Mouse (Mus musculus) lung, postnatal 4 days (tissue): Measurements from ENCODE around the gene Nat8f3.
"Not testable (repeated sequence)": the region's sequence is repeated elsewhere in the genome, so short reads cannot be mapped to it uniquely, and the experiment has no call there.

Experiments
- DNase-seq, 2 experiments: peaks; one replicate each; pipeline ENCODE4 v3.0.0; 2021

The Nat8f3 gene

GRCm38 (mm10) chr6:85765532-85765931, at the start of gene Nat8f3:
Gene Nat8f3 (minus strand): TSS chr6:85765754.
- DNase-seq = peak; percentile 19 to 32

- no peak for DNase-seq
Observed at GRCm38 (mm10) chr6:85813339-85813738, 47.8 kb upstream of the Nat8f3 start.

GRCm38 (mm10) chr6:85810942-85811537, 45.5 kb upstream of the Nat8f3 start:
- not testable (repeated sequence) for DNase-seq

- DNase-seq = not testable (repeated sequence)
Observed at GRCm38 (mm10) chr6:85810514-85810913, 45.0 kb upstream of the Nat8f3 start.

GRCm38 (mm10) chr6:85809784-85810183, 44.2 kb upstream of the Nat8f3 start:
- DNase-seq = not testable (repeated sequence)

- DNase-seq = peak; percentile 9 to 32
Observed at GRCm38 (mm10) chr6:85803180-85803579, 37.6 kb upstream of the Nat8f3 start.

- DNase-seq = not testable (repeated sequence)
Observed at GRCm38 (mm10) chr6:85763127-85764070, 2.2 kb downstream of the Nat8f3 start.

- DNase-seq = not testable (repeated sequence)
Observed at GRCm38 (mm10) chr6:85762678-85763077, 2.9 kb downstream of the Nat8f3 start.

GRCm38 (mm10) chr6:85755705-85756249, 9.8 kb downstream of the Nat8f3 start:
- peak in 1 of 2 experiments; percentile 52 for DNase-seq

- not testable (repeated sequence) for DNase-seq
Observed at GRCm38 (mm10) chr6:85713105-85713504, 52.4 kb downstream of the Nat8f3 start, which contains the start of gene Nat8f7. Gene Nat8f7 (minus strand): TSS chr6:85713205.

GRCm38 (mm10) chr6:85709607-85710006, 55.9 kb downstream of the Nat8f3 start:
- not testable (repeated sequence) for DNase-seq

GRCm38 (mm10) chr6:85709206-85709605, 56.3 kb downstream of the Nat8f3 start:
- DNase-seq = not testable (repeated sequence)

- DNase-seq = peak; percentile 59 to 84
Observed at GRCm38 (mm10) chr6:85701943-85702342, 63.6 kb downstream of the Nat8f3 start.
